Mouse (Mus musculus): Measurements from ENCODE around the gene Gdf9.

GRCm38 (mm10) chr11:53475620-53476019 is 44.8 kb downstream of the Gdf9 start:
- no peak for TF ChIP-seq CTCF (IDR thresholded peaks at IDR 0.05; ENCODE audit: low read depth)
- TF ChIP-seq EP300 (IDR thresholded peaks at IDR 0.05; ENCODE audit: low read depth) = no peak

Measured in heart, postnatal 0 days (tissue).